Mouse (Mus musculus) liver, postnatal 0 days (tissue): ENCODE data around the gene Armc7. TPM values are rescaled to one million over a fixed set of nuclear protein-coding genes. Genes with fewer than 3 reads are reported as not detected.

ENCODE experiments used
- ATAC-seq: fragments of 200-750 bp; cut with Nextera tagmentation; 2 replicates; pipeline ENCODE4 v1.8.0; 2017; ENCODE audit warnings: mild to moderate bottlenecking, moderate library complexity
- DNase-seq: peaks from one replicate; pipeline ENCODE4 v3.0.0-alpha.2; 2016
- H3K27ac ChIP-seq: fragments of 300-500 bp; sonication (generic); 2 replicates; pipeline ENCODE4 v1.5.1; 2014; ENCODE audit warnings: antibody characterized with exemption, moderate library complexity, mild to moderate bottlenecking, low read depth
- H3K27me3 ChIP-seq: fragments of 300-500 bp; sonication (generic); 2 replicates; pipeline ENCODE4 v1.6.1; 2014; ENCODE audit warnings: low read length, control low read depth, mixed read lengths; ENCODE audit not compliant: insufficient read depth
- H3K36me3 ChIP-seq: fragments of 300-500 bp; sonication (generic); replicated peaks from 2 replicates; pipeline ENCODE4 v1.6.1; 2014; ENCODE audit warnings: mild to moderate bottlenecking, control low read depth, low read length, moderate library complexity, mixed read lengths; ENCODE audit not compliant: insufficient read depth
- H3K4me1 ChIP-seq: fragments of 300-500 bp; sonication (generic); 2 replicates; pipeline ENCODE4 v1.6.1; 2014; ENCODE audit warnings: antibody characterized with exemption, mild to moderate bottlenecking, control low read depth; ENCODE audit not compliant: insufficient read depth
- H3K4me2 ChIP-seq: fragments of 300-500 bp; sonication (generic); 2 replicates; pipeline ENCODE4 v1.6.1; 2014; ENCODE audit warnings: low read depth, mild to moderate bottlenecking, low read length, moderate library complexity, mixed read lengths
- H3K4me3 ChIP-seq: fragments of 300-500 bp; sonication (generic); 2 replicates; pipeline ENCODE4 v1.5.1; 2014; ENCODE audit warnings: low read depth, low read length
- H3K9ac ChIP-seq: fragments of 300-500 bp; sonication (generic); replicated peaks from 2 replicates; pipeline ENCODE4 v1.6.1; 2014; ENCODE audit warnings: mild to moderate bottlenecking, moderate library complexity
- H3K9me3 ChIP-seq: fragments of 300-500 bp; sonication (generic); 2 replicates; pipeline ENCODE4 v1.6.1; 2016; ENCODE audit warnings: mild to moderate bottlenecking, control low read depth, low read length, mixed read lengths
- CTCF ChIP-seq: sonication (generic); IDR thresholded peaks from 2 replicates; pipeline ENCODE4 v1.5.1; 2016; ENCODE audit warnings: antibody characterized with exemption, low read depth
- EP300 ChIP-seq: IDR thresholded peaks from 2 replicates; pipeline ENCODE4 v1.6.1; 2016; ENCODE audit warnings: antibody characterized with exemption, low read depth, mild to moderate bottlenecking
- WGBS: fragments of 180-500 bp; shearing (Covaris S2); extraction: QIAGEN DNeasy Blood & Tissue Kit; methylation state at CpG from one replicate; pipeline ENCODE4 v1.1.7; 2014; ENCODE audit not compliant: insufficient replicate concordance; 5-methylcytosine and 5-hydroxymethylcytosine counted together
- microRNA-seq: library from miRNA; unstranded; fragments of <30 nt; microRNA quantifications from one replicate; pipeline ENCODE4, GENCODE M21; 2016
- polyA plus RNA-seq: library from polyadenylated mRNA; unstranded; fragments of >200 nt; fragmentation: Nextera tagmentation; extraction: Ambion mirVana; gene quantifications from 2 replicates; pipeline ENCODE4 v1.2.1, GENCODE M21; 2015

The Armc7 gene
- polyA plus RNA-seq, 1 experiment from 2014 or later = 3.9 TPM

GRCm38 (mm10) chr11:115535401-115536037 is 60.1 kb downstream of the Armc7 start:
- peak overlapping the region; percentile 86 for H3K4me3 ChIP-seq
- TF ChIP-seq CTCF = no peak
- TF ChIP-seq EP300 = no peak

DNA sequence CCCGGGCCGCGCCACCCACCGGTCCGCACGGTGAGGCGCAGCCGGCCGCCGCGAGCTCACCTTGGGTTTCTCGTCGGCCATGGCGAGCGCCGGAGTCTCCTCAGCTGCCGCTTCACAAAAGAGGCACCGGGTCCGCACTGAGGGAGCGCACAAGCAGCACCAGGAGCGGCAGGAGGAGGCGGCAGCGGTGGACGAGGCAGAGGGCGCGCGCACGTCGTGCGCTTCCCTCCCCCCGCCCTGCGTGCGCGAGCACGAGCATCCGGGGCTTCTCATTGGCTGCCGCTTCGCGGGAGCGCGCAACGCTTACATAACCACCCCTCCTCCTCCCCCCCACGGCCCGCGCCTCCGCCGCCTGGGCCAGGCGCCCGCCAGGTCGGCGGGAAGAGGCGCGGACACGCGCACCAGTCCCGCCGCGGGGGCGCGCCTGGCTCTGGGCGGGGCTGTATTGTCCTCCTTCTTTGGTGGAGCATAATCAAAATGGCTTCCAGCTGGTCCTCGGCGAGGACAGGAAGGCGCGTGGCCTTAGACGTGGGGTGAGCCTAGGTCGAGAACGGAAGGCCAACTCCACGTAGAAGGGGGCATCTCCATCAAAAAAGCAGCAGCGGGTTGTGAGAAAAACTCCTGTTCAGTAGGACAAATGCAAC is 60.7 kb downstream of the Armc7 start, which contains the start of gene Sumo2:
Gene Sumo2, minus strand, starts transcription at position 239 of the 644 bp plus-strand sequence.
- DNase-seq (peak; percentile 99), ATAC-seq (peak; percentile 93)
- Histone ChIP-seq H3K27me3 (no peaks in the 10 kb centered on the region), H3K36me3 (peaks cover 30% of the 10 kb centered on the region), H3K9ac (peak within 1 kb of the TSS; percentile 96), H3K4me1 (peaks cover 10% of the 10 kb centered on the region), H3K9me3 (no peaks in the 10 kb centered on the region), H3K4me2 (peak within 1 kb of the TSS; percentile 78), H3K4me3 (peak within 1 kb of the TSS; percentile 86), H3K27ac (peak within 1 kb of the TSS; percentile 99)
- TF ChIP-seq EP300 = no peak
- TF ChIP-seq CTCF = 0 out of 2 replicates have a peak, but pooled peaks have one; percentile 1
- WGBS = under 1% methylated on average over 47 of the region's 70 CpGs

More at GRCm38 (mm10) chr11:115535401-115536037, 60.1 kb downstream of the Armc7 start:
- Histone ChIP-seq H3K4me2 (peak overlapping the region; percentile 78), H3K9me3 (no peaks in the 10 kb centered on the region), H3K27me3 (no peaks in the 10 kb centered on the region), H3K9ac (peak overlapping the region; percentile 96), H3K27ac (peak overlapping the region; percentile 99), H3K36me3 (peaks cover 32% of the 10 kb centered on the region), H3K4me1 (peaks cover 10% of the 10 kb centered on the region)
- under 1% methylated on average over 42 of the region's 84 CpGs for WGBS
- ATAC-seq (peak; percentile 78), DNase-seq (peak; percentile 75)

- H3K27me3 ChIP-seq = no peaks in the 10 kb centered on the region
- H3K9ac ChIP-seq = no peak overlapping the region
- peak overlapping the region; percentile 99 for H3K27ac ChIP-seq
- H3K4me2 ChIP-seq = peak overlapping the region; percentile 78
- DNase-seq (no peak), ATAC-seq (no peak)
- H3K36me3 ChIP-seq = peaks cover 22% of the 10 kb centered on the region
- H3K4me1 ChIP-seq = peaks cover 10% of the 10 kb centered on the region
- peak overlapping the region; percentile 86; the same call in 1 of the 2 replicates for H3K4me3 ChIP-seq
- no peak for TF ChIP-seq EP300
- no peak for TF ChIP-seq CTCF
- H3K9me3 ChIP-seq = no peaks in the 10 kb centered on the region
- WGBS = 86% methylated on average over 10 of the region's 10 CpGs
Observed at GRCm38 (mm10) chr11:115536856-115537568, 61.5 kb downstream of the Armc7 start.

DNA sequence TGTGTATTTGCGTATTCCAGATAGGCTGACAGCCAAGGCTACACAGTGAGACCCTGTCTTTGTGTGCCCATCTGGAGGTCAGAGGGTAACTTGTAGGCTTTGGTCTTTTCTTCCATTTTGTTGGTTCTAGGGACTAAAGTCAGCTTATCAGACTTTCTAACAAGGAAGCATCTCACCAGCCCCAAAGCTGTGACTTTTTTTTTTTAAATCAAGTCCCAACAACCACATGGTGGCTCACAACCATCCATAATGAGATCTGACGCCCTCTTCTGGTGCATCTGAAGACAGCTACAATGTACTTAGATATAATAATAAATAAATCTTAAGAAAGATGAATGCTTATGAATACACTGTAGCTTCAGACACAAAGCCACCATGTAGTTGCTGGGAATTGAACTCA is 62.6 kb downstream of the Armc7 start:
- TF ChIP-seq EP300 (no peak), CTCF (peak; percentile 49)
- Histone ChIP-seq H3K9ac (no peak overlapping the region), H3K4me3 (no peak overlapping the region), H3K4me2 (no peak overlapping the region), H3K36me3 (peaks cover 12% of the 10 kb centered on the region), H3K9me3 (no peaks in the 10 kb centered on the region), H3K4me1 (peaks cover 10% of the 10 kb centered on the region), H3K27me3 (no peaks in the 10 kb centered on the region), H3K27ac (no peak overlapping the region)
- 35% methylated on average over 2 of the region's 2 CpGs for WGBS
- no peak for ATAC-seq
- no peak for DNase-seq

Small RNAs within 50 kb of the gene (microRNA-seq; reads per million reads assigned to microRNA genes)
- gene Mir3968 = not detected

Other genes starting within 250 kb of the Armc7 start
- 0.04 and 0.09 TPM in 2 replicates for gene Grin2c, start 208.4 kb upstream of the Armc7 start, polyA plus RNA-seq
- 7.0 and 7.3 TPM in 2 replicates for gene Fdxr, start 198.6 kb upstream of the Armc7 start, polyA plus RNA-seq
- 4.6 and 4.9 TPM in 2 replicates for gene Fads6, start 178.0 kb upstream of the Armc7 start, polyA plus RNA-seq
- gene Otop2, start 168.5 kb upstream of the Armc7 start, polyA plus RNA-seq = not detected in 2 replicates
- gene Ush1g, start 153.6 kb upstream of the Armc7 start, polyA plus RNA-seq = 0.29 and 0.46 TPM in 2 replicates
- gene Otop3, start 140.9 kb upstream of the Armc7 start, polyA plus RNA-seq = not detected in 2 replicates
- 1.1 and 1.2 TPM in 2 replicates for gene Hid1, start 107.9 kb upstream of the Armc7 start, polyA plus RNA-seq
- 1.3 and 1.5 TPM in 2 replicates for gene Cdr2l, start 93.8 kb upstream of the Armc7 start, polyA plus RNA-seq
- gene Mrpl58, start 71.9 kb upstream of the Armc7 start, polyA plus RNA-seq = 88.0 and 91.6 TPM in 2 replicates
- 857 and 872 TPM in 2 replicates for gene Atp5h, start 55.7 kb upstream of the Armc7 start, polyA plus RNA-seq
- gene Kctd2, start 55.5 kb upstream of the Armc7 start, polyA plus RNA-seq = 5.4 and 6.3 TPM in 2 replicates
- 2.1 and 2.8 TPM in 2 replicates for gene Trim80, start 35.1 kb upstream of the Armc7 start, polyA plus RNA-seq
- 10.4 and 11.5 TPM in 2 replicates for gene Slc16a5, start 13.2 kb upstream of the Armc7 start, polyA plus RNA-seq
- 46.5 and 48.3 TPM in 2 replicates for gene Nt5c, start 16.2 kb downstream of the Armc7 start, polyA plus RNA-seq
- 114 and 117 TPM in 2 replicates for gene Jpt1, start 38.7 kb downstream of the Armc7 start, polyA plus RNA-seq
- 281 and 283 TPM in 2 replicates for gene Sumo2, start 60.6 kb downstream of the Armc7 start, polyA plus RNA-seq
- gene Nup85, start 88.8 kb downstream of the Armc7 start, polyA plus RNA-seq = 41.8 and 46.0 TPM in 2 replicates
- 46.4 and 48.9 TPM in 2 replicates for gene Mrps7, start 128.3 kb downstream of the Armc7 start, polyA plus RNA-seq
- gene Gga3, start 128.4 kb downstream of the Armc7 start, polyA plus RNA-seq = 3.0 and 3.5 TPM in 2 replicates
- 37.9 and 39.9 TPM in 2 replicates for gene Mif4gd, start 137.3 kb downstream of the Armc7 start, polyA plus RNA-seq
- gene Slc25a19, start 152.6 kb downstream of the Armc7 start, polyA plus RNA-seq = 6.1 and 6.9 TPM in 2 replicates
- 40.4 and 45.6 TPM in 2 replicates for gene Grb2, start 232.9 kb downstream of the Armc7 start, polyA plus RNA-seq